Mouse (Mus musculus): ENCODE results near the gene Tfap2a.

GRCm38 (mm10) chr13:40719066-40719740 is 19.0 kb downstream of the Tfap2a start:
- TF ChIP-seq ZNF384 (IDR thresholded peaks at IDR 0.05; ENCODE audit: low read depth, low read length) (no peak), HCFC1 (IDR thresholded peaks at IDR 0.05; ENCODE audit: borderline replicate concordance, insufficient read depth, low read length) (no peak)
